Mouse (Mus musculus): Measurements from ENCODE around the gene 1700016H13Rik. TPM values are rescaled to one million over a fixed set of nuclear protein-coding genes. Genes with fewer than 3 reads are reported as not detected.

The 1700016H13Rik gene
- total and polyA plus RNA-seq, 2 experiments from 2014 or later, result 0.30 TPM; not detected in 1

DNA sequence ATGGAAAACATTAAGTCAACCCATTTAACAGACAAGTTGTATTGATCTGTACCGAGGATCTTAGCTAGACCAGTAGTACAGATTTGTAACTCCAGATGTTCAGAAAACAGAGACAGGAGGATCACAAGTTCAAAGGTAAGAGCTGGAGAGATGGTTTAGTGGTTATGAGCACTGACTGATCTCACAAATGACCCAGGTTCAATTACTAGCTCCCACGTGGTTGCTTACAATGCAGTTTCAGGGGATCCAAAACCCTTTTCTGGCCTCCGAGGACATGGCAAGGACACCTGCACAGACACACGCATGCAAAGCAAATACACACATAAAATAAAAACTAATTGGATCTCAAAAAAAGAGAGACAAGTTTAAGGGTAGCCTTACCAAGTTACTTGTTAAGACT, 42.8 kb upstream of the 1700016H13Rik start:
- ATAC-seq (ENCODE audit: low FRiP score) (no peak), DNase-seq (ENCODE audit: low spot score) (no peak)
- 0 out of 2 replicates have a peak, but pooled peaks cover 3% of the 10 kb centered on the region for H3K4me1 ChIP-seq (ENCODE audit: insufficient read depth, low read length)
- H3K36me3 ChIP-seq (ENCODE audit: insufficient read depth, low read length), result no peaks in the 10 kb centered on the region
- no peak overlapping the region for H3K27ac ChIP-seq (ENCODE audit: low read depth, low read length)
- H3K9ac ChIP-seq (replicated peaks; ENCODE audit: low read length, poor library complexity, severe bottlenecking), result no peak overlapping the region
- H3K27me3 ChIP-seq (ENCODE audit: insufficient read depth, low read length), result no peaks in the 10 kb centered on the region
- TF ChIP-seq CTCF (IDR thresholded peaks at IDR 0.05), result no peak
- no peaks in the 10 kb centered on the region for H3K9me3 ChIP-seq (ENCODE audit: low read length)
- H3K4me3 ChIP-seq (ENCODE audit: low read depth, low read length), result no peak overlapping the region
- WGBS, result 84% methylated on average over 4 of the region's 4 CpGs
- no peak overlapping the region for H3K4me2 ChIP-seq (ENCODE audit: low read depth, low read length, poor library complexity, severe bottlenecking)

DNA sequence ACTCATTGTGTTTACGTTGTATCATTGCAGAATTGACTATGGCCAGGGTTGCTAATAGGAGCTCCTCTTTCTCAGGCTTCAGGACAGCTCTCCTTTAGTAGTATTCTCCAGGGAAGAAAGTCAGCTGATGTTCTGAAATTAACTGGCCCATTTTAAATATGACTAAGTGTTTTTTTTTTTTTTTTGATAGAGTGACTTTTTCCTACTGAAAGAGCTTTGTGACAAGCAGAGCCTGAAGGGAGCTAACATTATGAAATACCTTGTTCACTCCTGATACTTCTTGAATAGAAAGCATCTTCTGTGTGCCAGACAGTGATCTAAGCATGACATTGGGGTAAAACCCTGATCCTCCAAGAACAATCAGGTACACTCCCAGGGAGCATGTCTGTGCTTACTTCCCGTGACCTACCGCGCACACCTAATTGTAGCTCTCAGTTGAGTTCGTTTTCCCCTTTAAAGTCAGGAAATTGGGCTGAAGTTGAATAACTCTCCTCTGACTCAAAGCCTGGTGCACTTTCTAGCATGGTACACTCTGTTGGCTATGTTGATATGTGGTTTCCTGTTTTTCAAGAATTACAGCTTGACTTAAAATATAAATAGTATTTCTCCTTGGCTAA, 42.2 kb upstream of the 1700016H13Rik start:
- H3K4me2 ChIP-seq (ENCODE audit: low read depth, low read length, poor library complexity, severe bottlenecking), result no peak overlapping the region
- 74% methylated on average over 5 of the region's 5 CpGs for WGBS
- no peak overlapping the region for H3K27ac ChIP-seq (ENCODE audit: low read depth, low read length)
- no peaks in the 10 kb centered on the region for H3K27me3 ChIP-seq (ENCODE audit: insufficient read depth, low read length)
- TF ChIP-seq CTCF (IDR thresholded peaks at IDR 0.05), result no peak
- no peak for ATAC-seq (ENCODE audit: low FRiP score)
- DNase-seq (ENCODE audit: low spot score), result no peak
- no peak overlapping the region for H3K4me3 ChIP-seq (ENCODE audit: low read depth, low read length)
- H3K9ac ChIP-seq (replicated peaks; ENCODE audit: low read length, poor library complexity, severe bottlenecking), result no peak overlapping the region
- no peaks in the 10 kb centered on the region for H3K36me3 ChIP-seq (ENCODE audit: insufficient read depth, low read length)
- 0 out of 2 replicates have a peak, but pooled peaks cover 3% of the 10 kb centered on the region for H3K4me1 ChIP-seq (ENCODE audit: insufficient read depth, low read length)
- H3K9me3 ChIP-seq (ENCODE audit: low read length), result no peaks in the 10 kb centered on the region

DNA sequence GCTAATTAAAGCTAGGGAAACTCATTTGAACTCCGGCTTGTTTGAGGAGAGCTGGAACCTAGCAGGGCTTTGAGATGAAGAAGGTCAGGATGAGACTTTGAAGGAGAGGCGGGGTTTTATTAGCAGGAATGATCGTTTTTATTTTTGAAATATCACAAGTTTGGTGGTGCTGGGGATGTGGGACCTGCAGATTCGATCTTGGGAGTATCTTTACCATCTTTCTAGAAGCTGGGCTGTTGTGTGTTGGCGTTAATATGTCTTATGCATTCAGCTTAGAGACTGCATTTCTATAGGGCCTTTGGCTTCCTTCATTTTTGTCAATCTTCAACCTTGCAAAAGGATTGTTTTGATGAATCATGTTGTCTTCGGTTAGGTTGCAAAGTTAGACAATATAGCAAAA, 38.3 kb upstream of the 1700016H13Rik start:
- no peak for TF ChIP-seq CTCF (IDR thresholded peaks at IDR 0.05)
- Histone ChIP-seq H3K4me2 (ENCODE audit: low read depth, low read length, poor library complexity, severe bottlenecking) (no peak overlapping the region), H3K4me1 (ENCODE audit: insufficient read depth, low read length) (0 out of 2 replicates have a peak, but pooled peaks cover 3% of the 10 kb centered on the region), H3K4me3 (ENCODE audit: low read depth, low read length) (no peak overlapping the region), H3K27me3 (ENCODE audit: insufficient read depth, low read length) (peaks cover 5% of the 10 kb centered on the region; the same call in 1 of the 2 replicates), H3K27ac (ENCODE audit: low read depth, low read length) (no peak overlapping the region), H3K9ac (replicated peaks; ENCODE audit: low read length, poor library complexity, severe bottlenecking) (no peak overlapping the region), H3K9me3 (ENCODE audit: low read length) (no peaks in the 10 kb centered on the region), H3K36me3 (ENCODE audit: insufficient read depth, low read length) (no peaks in the 10 kb centered on the region)
- no peak for ATAC-seq (ENCODE audit: low FRiP score)
- DNase-seq (ENCODE audit: low spot score), result no peak
- 48% methylated on average over 6 of the region's 6 CpGs for WGBS

DNA sequence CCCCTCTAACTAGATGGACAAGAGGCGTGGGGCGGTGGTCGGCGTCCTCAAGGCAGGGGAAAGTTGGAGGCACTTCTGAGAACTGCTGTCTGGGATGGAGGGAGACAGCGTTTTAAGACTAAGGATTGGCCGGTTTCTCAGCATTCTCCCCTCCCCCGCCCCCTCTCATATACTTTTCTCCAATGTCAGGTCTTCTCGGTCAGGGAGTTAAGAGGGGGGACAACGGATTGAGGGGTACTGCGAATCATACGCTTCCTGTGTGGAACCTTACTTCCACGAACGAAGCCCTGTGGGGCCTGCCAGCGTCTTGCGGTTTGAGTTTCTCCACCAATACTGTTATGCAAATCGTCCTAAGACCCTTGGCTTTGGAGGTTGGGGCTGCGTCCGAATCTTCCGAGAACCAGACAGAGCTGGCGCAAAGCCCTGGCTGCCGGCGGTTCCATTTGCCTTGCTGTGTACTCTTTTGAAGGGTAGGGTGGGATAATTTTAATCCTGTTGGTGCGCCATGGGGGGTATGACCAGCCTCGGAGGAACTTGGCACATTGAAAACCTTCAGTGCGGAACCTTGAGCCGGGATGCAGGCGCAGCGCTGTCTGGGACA, 37.3 kb upstream of the 1700016H13Rik start:
- Histone ChIP-seq H3K4me2 (ENCODE audit: low read depth, low read length, poor library complexity, severe bottlenecking) (peak overlapping the region; percentile 100), H3K9me3 (ENCODE audit: low read length) (no peaks in the 10 kb centered on the region), H3K4me3 (ENCODE audit: low read depth, low read length) (peak overlapping the region; percentile 58), H3K27ac (ENCODE audit: low read depth, low read length) (no peak overlapping the region), H3K4me1 (ENCODE audit: insufficient read depth, low read length) (0 out of 2 replicates have a peak, but pooled peaks cover 3% of the 10 kb centered on the region), H3K36me3 (ENCODE audit: insufficient read depth, low read length) (no peaks in the 10 kb centered on the region), H3K27me3 (ENCODE audit: insufficient read depth, low read length) (peaks cover 5% of the 10 kb centered on the region; the same call in 1 of the 2 replicates), H3K9ac (replicated peaks; ENCODE audit: low read length, poor library complexity, severe bottlenecking) (no peak overlapping the region)
- under 1% methylated on average over 28 of the region's 28 CpGs for WGBS
- ATAC-seq (ENCODE audit: low FRiP score) (no peak), DNase-seq (ENCODE audit: low spot score) (peak; percentile 17)
- no peak for TF ChIP-seq CTCF (IDR thresholded peaks at IDR 0.05)

DNA sequence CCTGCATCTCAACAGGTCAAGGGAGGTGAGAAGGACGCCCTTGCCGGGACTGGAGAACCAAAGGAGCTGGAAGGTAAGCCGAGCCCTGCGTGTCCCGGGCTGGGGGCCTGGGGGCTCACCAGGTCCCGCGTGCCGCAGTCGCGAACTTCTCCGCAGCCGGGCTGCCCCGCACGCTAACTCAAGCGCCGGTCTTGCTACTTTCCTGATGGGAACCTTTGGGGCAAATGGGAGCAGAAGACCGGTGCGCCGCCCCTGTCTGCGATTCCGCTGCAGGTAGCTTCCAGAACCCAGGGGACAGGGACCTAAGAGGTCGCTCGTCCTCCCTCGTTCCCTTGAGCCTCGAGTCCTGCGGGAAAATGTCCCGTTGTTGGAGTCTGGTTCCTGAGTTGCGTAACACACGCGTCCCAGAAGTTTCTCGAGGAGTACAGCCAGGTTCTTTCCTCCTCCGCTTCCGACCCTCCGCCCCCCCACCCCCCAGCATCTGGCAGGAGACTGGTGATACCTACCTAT, 36.8 kb upstream of the 1700016H13Rik start:
- 0 out of 2 replicates have a peak, but pooled peaks cover 3% of the 10 kb centered on the region for H3K4me1 ChIP-seq (ENCODE audit: insufficient read depth, low read length)
- WGBS, result 0% methylated on average over 34 of the region's 34 CpGs
- ATAC-seq (ENCODE audit: low FRiP score) (no peak), DNase-seq (ENCODE audit: low spot score) (no peak)
- H3K9me3 ChIP-seq (ENCODE audit: low read length), result no peaks in the 10 kb centered on the region
- H3K4me3 ChIP-seq (ENCODE audit: low read depth, low read length), result peak overlapping the region; percentile 58
- H3K27ac ChIP-seq (ENCODE audit: low read depth, low read length), result no peak overlapping the region
- H3K36me3 ChIP-seq (ENCODE audit: insufficient read depth, low read length), result no peaks in the 10 kb centered on the region
- peak overlapping the region; percentile 60 for H3K9ac ChIP-seq (replicated peaks; ENCODE audit: low read length, poor library complexity, severe bottlenecking)
- peak overlapping the region; percentile 100 for H3K4me2 ChIP-seq (ENCODE audit: low read depth, low read length, poor library complexity, severe bottlenecking)
- H3K27me3 ChIP-seq (ENCODE audit: insufficient read depth, low read length), result peaks cover 5% of the 10 kb centered on the region; the same call in 1 of the 2 replicates
- TF ChIP-seq CTCF (IDR thresholded peaks at IDR 0.05), result no peak

Data from midbrain, postnatal 0 days (tissue).